Mouse (Mus musculus) testis, adult 2 months (tissue): ENCODE data around the gene Ndn.

Experiments used
- CTCF ChIP-seq: fragments of 200-500 bp; IDR thresholded peaks from 2 replicates; pipeline ENCODE4 v1.5.1; 2012; ENCODE audit warnings: low read depth, mild to moderate bottlenecking, inconsistent platforms, low read length, moderate library complexity; ENCODE audit not compliant: control insufficient read depth, insufficient read depth, insufficient replicate concordance
- POLR2A ChIP-seq: fragments of 200-500 bp; IDR thresholded peaks from 2 replicates; pipeline ENCODE4 v1.6.1; 2012; ENCODE audit warnings: low read depth, mild to moderate bottlenecking, inconsistent platforms, low read length, moderate library complexity; ENCODE audit not compliant: control insufficient read depth

DNA sequence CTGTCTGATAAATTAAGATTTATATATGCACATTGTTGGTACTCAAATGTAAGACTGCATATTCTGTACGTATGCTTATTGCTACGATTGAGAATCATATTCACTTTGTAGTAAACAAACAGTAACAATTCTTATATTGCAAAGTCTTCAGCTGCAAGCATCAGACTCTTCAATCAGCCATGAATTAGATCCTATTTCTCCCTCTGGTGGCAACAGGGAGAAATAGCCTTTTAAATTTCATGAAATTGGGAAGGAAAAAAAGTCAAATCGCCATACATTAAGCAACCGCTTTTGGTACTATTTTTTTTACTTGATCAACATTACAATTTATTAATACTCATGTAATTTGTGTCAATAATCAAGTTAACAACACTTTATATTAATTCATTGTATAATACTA, 41.9 kb downstream of the Ndn start:
- TF ChIP-seq POLR2A (no peak), CTCF (no peak)
